Mouse (Mus musculus) MEL (cell line): ENCODE results near the gene Eml6.

Experiments used
- CTCF ChIP-seq, 3 experiments: IDR thresholded peaks in 2 of 3; conservative IDR thresholded peaks in 1 of 3; 2 replicates each; pipeline ENCODE4 v1.5.1; 2011 to 2012; ENCODE audit warnings: low read length in 3 of 3, low read depth in 2 of 3, mild to moderate bottlenecking in 2 of 3, improper control_type of control experiment in 1 of 3, inconsistent platforms in 1 of 3, mixed read lengths in 1 of 3, moderate library complexity in 1 of 3; ENCODE audit not compliant: control insufficient read depth in 1 of 3, insufficient read depth in 1 of 3, poor library complexity in 1 of 3, severe bottlenecking in 1 of 3
- E2F4 ChIP-seq: IDR thresholded peaks from 2 replicates; pipeline ENCODE4 v1.6.1; 2011; ENCODE audit warnings: low read depth, low read length, improper control_type of control experiment, borderline replicate concordance
- POLR2A ChIP-seq, 2 experiments: IDR thresholded peaks; 2 replicates each; pipeline ENCODE4 v1.6.1; 2011 to 2012; ENCODE audit warnings: low read length in 2 of 2, mild to moderate bottlenecking in 2 of 2, control low read depth in 1 of 2, improper control_type of control experiment in 1 of 2, low read depth in 1 of 2, moderate library complexity in 1 of 2; ENCODE audit not compliant: control insufficient read depth in 1 of 2, insufficient read depth in 1 of 2, poor library complexity in 1 of 2
- POLR2AphosphoS2 ChIP-seq: IDR thresholded peaks from 2 replicates; pipeline ENCODE4 v1.6.1; 2011; ENCODE audit warnings: low read length, improper control_type of control experiment
- RCOR1 ChIP-seq: IDR thresholded peaks from 2 replicates; pipeline ENCODE4 v1.6.1; 2012; ENCODE audit warnings: low read depth, mild to moderate bottlenecking, inconsistent platforms, low read length, improper control_type of control experiment
- TCF12 ChIP-seq: IDR thresholded peaks from 2 replicates; pipeline ENCODE4 v1.6.1; 2014; ENCODE audit warnings: low read depth, mild to moderate bottlenecking, inconsistent platforms, low read length, improper control_type of control experiment, moderate library complexity

DNA sequence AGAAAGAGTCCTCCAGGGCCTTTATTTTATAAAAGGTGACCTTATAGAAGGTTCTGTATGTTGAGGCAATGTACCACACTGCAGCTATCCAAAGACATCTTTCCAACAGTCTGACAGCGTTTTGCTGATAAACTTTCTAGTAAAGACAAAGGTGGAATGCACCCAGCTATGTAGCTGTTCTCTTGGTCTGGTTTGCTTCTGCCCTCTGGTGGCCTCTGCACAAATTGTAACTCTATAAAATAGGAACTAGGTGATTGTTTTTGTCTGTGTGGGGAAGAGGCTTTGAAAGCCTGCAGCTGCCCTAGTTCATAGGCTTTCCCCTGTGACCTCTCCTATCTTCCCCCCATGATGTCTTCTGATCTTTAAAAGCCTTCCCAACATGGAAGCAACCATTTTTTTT lies 140.7 kb downstream of the Eml6 start:
- TF ChIP-seq CTCF (IDR thresholded peaks at IDR 0.05 in 2 of 3, conservative IDR thresholded peaks at IDR 0.05 in 1 of 3; ENCODE audit: control insufficient read depth in 1 of 3, insufficient read depth in 1 of 3, low read depth in 2 of 3, low read length in 3 of 3, poor library complexity in 1 of 3, severe bottlenecking in 1 of 3): peak; percentile 75 to 99 (median 79)
- TF ChIP-seq POLR2A (IDR thresholded peaks at IDR 0.05; ENCODE audit: control insufficient read depth in 1 of 2, insufficient read depth in 1 of 2, low read depth in 1 of 2, low read length in 2 of 2, poor library complexity in 1 of 2): no peak
- TF ChIP-seq E2F4: no peak
- TF ChIP-seq RCOR1: no peak
- TF ChIP-seq POLR2AphosphoS2: no peak
- no peak for TF ChIP-seq TCF12
